Mouse (Mus musculus) kidney, adult 2 months (tissue): ENCODE measurements around the gene Dus1l. TPM values are rescaled to one million over a fixed set of nuclear protein-coding genes. Genes with fewer than 3 reads are reported as not detected.

Experiments used
- DNase-seq: peaks from one replicate; pipeline ENCODE4 v3.0.0; 2021
- H3K27ac ChIP-seq: fragments of 200-500 bp; 2 replicates; pipeline ENCODE4 v1.5.1; 2012; ENCODE audit warnings: low read depth, low read length, control low read depth, inconsistent platforms; ENCODE audit not compliant: insufficient read depth
- H3K27me3 ChIP-seq: fragments of 200-500 bp; replicated peaks from 2 replicates; pipeline ENCODE4 v1.6.1; 2012; ENCODE audit warnings: mild to moderate bottlenecking, moderate library complexity, low read length, inconsistent platforms; ENCODE audit not compliant: control insufficient read depth, insufficient read depth
- H3K36me3 ChIP-seq: fragments of 200-500 bp; 2 replicates; pipeline ENCODE4 v1.6.1; 2012; ENCODE audit warnings: mild to moderate bottlenecking, moderate library complexity, low read length, inconsistent platforms; ENCODE audit not compliant: control insufficient read depth, insufficient read depth
- H3K4me1 ChIP-seq: fragments of 200-500 bp; 2 replicates; pipeline ENCODE4 v1.6.1; 2011; ENCODE audit warnings: low read length; ENCODE audit not compliant: control insufficient read depth, insufficient read depth
- H3K4me3 ChIP-seq: fragments of 200-500 bp; 2 replicates; pipeline ENCODE4 v1.5.1; 2011; ENCODE audit warnings: mild to moderate bottlenecking, low read depth, low read length, control low read depth; ENCODE audit not compliant: insufficient read depth
- CTCF ChIP-seq: fragments of 200-500 bp; conservative IDR thresholded peaks from 2 replicates; pipeline ENCODE4 v1.5.1; 2011; ENCODE audit warnings: low read depth, mild to moderate bottlenecking, control low read depth, low read length, moderate library complexity, mixed read lengths; ENCODE audit not compliant: insufficient read depth, insufficient read length
- POLR2A ChIP-seq: fragments of 200-500 bp; IDR thresholded peaks from one replicate; pipeline ENCODE4 v1.6.1; 2011; ENCODE audit warnings: low read depth, low read length, control low read depth
- WGBS: fragments of 180-500 bp; shearing (Covaris S2); methylation state at CpG from one replicate; pipeline ENCODE4 v1.1.7; 2018; 5-methylcytosine and 5-hydroxymethylcytosine counted together
- polyA plus RNA-seq: library from polyadenylated mRNA; depleted of rRNA; stranded (reverse); fragments of >200 nt; gene quantifications from 2 replicates; pipeline ENCODE4 v1.2.3, GENCODE M21; 2012

Dus1l gene
- polyA plus RNA-seq, 1 experiment, result 42.3 TPM

- H3K36me3 ChIP-seq, result no peaks in the 10 kb centered on the region; the same call in 1 of the 2 replicates
- no peaks in the 10 kb centered on the region for H3K4me1 ChIP-seq
- H3K4me3 ChIP-seq, result no peak overlapping the region
- no peak for DNase-seq
- TF ChIP-seq POLR2A (no peak), CTCF (no peak)
- no peak overlapping the region for H3K27ac ChIP-seq
- WGBS, result 96% methylated on average over 6 of the region's 6 CpGs
- no peaks in the 10 kb centered on the region for H3K27me3 ChIP-seq
Observed at GRCm38 (mm10) chr11:120817358-120817757, 21.2 kb upstream of the Dus1l start.

DNA sequence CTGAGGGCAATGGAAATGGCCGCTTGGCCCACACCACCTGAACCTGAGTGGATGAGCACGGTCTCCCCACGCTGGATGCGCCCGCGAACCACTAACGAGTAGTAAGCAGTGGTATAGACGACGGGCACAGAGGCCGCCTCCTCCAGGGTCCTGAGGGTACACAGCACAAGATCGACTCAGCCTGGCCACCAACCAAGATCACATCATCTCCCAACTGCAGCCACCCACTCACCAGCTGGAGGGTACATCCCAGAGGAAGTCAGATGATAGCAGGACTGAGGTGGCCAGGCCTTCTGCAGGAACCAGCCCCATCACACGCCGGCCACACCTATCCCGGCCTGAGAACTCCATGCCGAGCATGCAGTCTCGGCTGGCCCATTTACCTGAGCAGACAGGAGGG is 15.9 kb upstream of the Dus1l start:
- no peaks in the 10 kb centered on the region for H3K27me3 ChIP-seq
- no peak for DNase-seq
- H3K36me3 ChIP-seq, result no peaks in the 10 kb centered on the region; the same call in none of the 2 replicates
- no peaks in the 10 kb centered on the region for H3K4me1 ChIP-seq
- H3K4me3 ChIP-seq, result no peak overlapping the region
- 94% methylated on average over 16 of the region's 16 CpGs for WGBS
- TF ChIP-seq CTCF (no peak), POLR2A (no peak)
- no peak overlapping the region for H3K27ac ChIP-seq

- DNase-seq, result no peak
- Histone ChIP-seq H3K27me3 (no peaks in the 10 kb centered on the region), H3K4me1 (no peaks in the 10 kb centered on the region), H3K36me3 (no peaks in the 10 kb centered on the region; the same call in 1 of the 2 replicates), H3K4me3 (no peak overlapping the region), H3K27ac (no peak overlapping the region)
- 94% methylated on average over 12 of the region's 12 CpGs for WGBS
- TF ChIP-seq POLR2A (no peak), CTCF (no peak)
Observed at GRCm38 (mm10) chr11:120808010-120808409, 11.8 kb upstream of the Dus1l start.

GRCm38 (mm10) chr11:120805375-120806298 is 9.4 kb upstream of the Dus1l start:
- Histone ChIP-seq H3K27ac (no peak overlapping the region), H3K36me3 (no peaks in the 10 kb centered on the region), H3K27me3 (no peaks in the 10 kb centered on the region), H3K4me3 (no peak overlapping the region), H3K4me1 (0 out of 2 replicates have a peak, but pooled peaks cover under 1% of the 10 kb centered on the region)
- WGBS, result 79% methylated on average over 7 of the region's 7 CpGs
- TF ChIP-seq CTCF (no peak), POLR2A (no peak)
- DNase-seq, result no peak

DNA sequence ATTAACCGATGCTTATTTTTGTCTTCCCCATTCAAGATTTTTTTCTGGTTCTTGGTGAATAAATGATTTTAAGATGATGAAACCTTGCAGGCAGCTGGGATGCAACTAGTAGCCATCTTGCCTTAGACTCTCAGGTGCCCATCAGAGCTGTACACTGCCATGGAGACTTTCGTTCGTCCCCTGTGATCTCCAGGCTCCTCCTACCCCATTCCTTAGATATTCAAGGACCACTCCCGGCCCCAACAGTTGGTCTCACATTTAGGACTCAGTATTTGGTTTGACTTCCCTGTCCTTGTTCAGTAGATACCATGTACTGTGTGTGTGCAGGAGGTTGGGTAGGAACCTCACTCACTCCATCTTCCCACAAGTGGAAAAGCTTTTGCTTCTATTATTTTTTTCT is 8.6 kb upstream of the Dus1l start:
- TF ChIP-seq POLR2A (no peak), CTCF (no peak)
- peaks cover 6% of the 10 kb centered on the region; the same call in 1 of the 2 replicates for H3K4me1 ChIP-seq
- WGBS, result 72% methylated on average over 4 of the region's 4 CpGs
- H3K27me3 ChIP-seq, result no peaks in the 10 kb centered on the region
- no peak for DNase-seq
- H3K4me3 ChIP-seq, result no peak overlapping the region
- no peak overlapping the region for H3K27ac ChIP-seq
- no peaks in the 10 kb centered on the region for H3K36me3 ChIP-seq

GRCm38 (mm10) chr11:120804274-120804673 is 8.1 kb upstream of the Dus1l start:
- Histone ChIP-seq H3K27ac (no peak overlapping the region), H3K27me3 (no peaks in the 10 kb centered on the region), H3K4me1 (peaks cover 6% of the 10 kb centered on the region; the same call in 1 of the 2 replicates), H3K36me3 (no peaks in the 10 kb centered on the region), H3K4me3 (no peak overlapping the region)
- WGBS, result 82% methylated on average over 7 of the region's 7 CpGs
- DNase-seq, result no peak
- TF ChIP-seq CTCF, result no peak
- TF ChIP-seq POLR2A, result no peak

- H3K4me1 ChIP-seq, result peaks cover 8% of the 10 kb centered on the region
- no peak for TF ChIP-seq POLR2A
- TF ChIP-seq CTCF, result peak; percentile 91
- H3K36me3 ChIP-seq, result no peaks in the 10 kb centered on the region
- 6% methylated on average over 10 of the region's 10 CpGs for WGBS
- peak overlapping the region; percentile 73 for H3K27ac ChIP-seq
- DNase-seq, result peak; percentile 94
- no peaks in the 10 kb centered on the region for H3K27me3 ChIP-seq
- H3K4me3 ChIP-seq, result no peak overlapping the region
Observed at GRCm38 (mm10) chr11:120800061-120800904, 4.1 kb upstream of the Dus1l start.
